Mouse (Mus musculus): Measurements from ENCODE around the gene Eed. TPM values are rescaled to one million over a fixed set of nuclear protein-coding genes. Genes with fewer than 3 reads are reported as not detected.

Eed gene
- total and polyA plus RNA-seq, 3 experiments, result 108 to 267 (median 143) TPM

DNA sequence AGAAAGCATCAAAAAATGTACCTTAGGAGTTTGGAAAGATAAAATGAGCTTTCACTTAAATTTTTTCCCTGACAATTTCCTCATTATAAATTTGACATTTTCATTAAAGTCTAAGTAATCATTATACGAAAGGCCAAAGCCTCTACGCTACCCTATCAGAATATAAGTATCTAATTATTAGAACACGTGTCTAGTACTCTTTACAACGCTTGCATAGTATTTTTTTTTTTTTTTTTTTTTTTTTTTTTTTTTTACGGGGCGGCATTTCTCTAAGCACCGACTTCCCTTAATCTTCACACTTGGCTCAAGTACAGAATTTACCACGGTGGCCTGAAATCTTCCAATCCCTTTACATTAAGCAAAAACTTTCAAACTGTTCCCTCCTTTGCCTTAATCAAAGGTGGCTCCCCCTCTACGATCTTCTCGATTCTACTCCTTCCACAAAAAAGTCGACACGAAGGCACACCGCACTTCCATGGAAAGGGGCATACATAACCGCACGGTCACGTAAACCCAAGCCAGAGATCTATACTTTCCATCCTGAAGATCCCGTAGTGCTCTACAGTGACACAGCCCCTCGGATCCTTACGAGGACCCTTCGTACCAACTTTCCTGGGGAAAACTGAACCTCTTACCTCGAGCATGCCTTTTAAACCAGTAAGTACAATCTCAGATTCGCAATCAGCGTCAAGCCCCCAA, 1.2 kb downstream of the Eed start:
- in situ Hi-C loops (cut with MboI; ENCODE audit: low pct_ligation_motif_present, low pct_unique_long_range_greater_than_20kb, low sequenced_read_pairs), result no loop called here
- peak overlapping the region; percentile 98; the same call in 1 of the 2 replicates for H3K4me2 ChIP-seq (ENCODE audit: insufficient read depth, low read depth, poor library complexity, severe bottlenecking)
- peak overlapping the region; percentile 95 for H3K27ac ChIP-seq (ENCODE audit: insufficient read depth, low read depth)
- H3K9ac ChIP-seq (ENCODE audit: insufficient read depth, low read depth), result peak overlapping the region; percentile 61
- H3K27me3 ChIP-seq (replicated peaks), result no peaks in the 10 kb centered on the region
- peaks cover 45% of the 10 kb centered on the region for H3K79me2 ChIP-seq (replicated peaks; ENCODE audit: control insufficient read depth, extremely low read depth, insufficient read depth, poor library complexity, severe bottlenecking)
- H3K9me3 ChIP-seq (replicated peaks; ENCODE audit: low read length), result no peaks in the 10 kb centered on the region
- peaks cover 17 to 25% of the 10 kb centered on the region in 2 experiments for H3K36me3 ChIP-seq (replicated peaks in 1 of 2; ENCODE audit: control insufficient read depth in 1 of 2, insufficient read depth in 1 of 2, low read length in 1 of 2)
- TF ChIP-seq ZMIZ1 (IDR thresholded peaks at IDR 0.05; ENCODE audit: low read depth, low read length) (no peak), E2F4 (IDR thresholded peaks at IDR 0.05; ENCODE audit: insufficient replicate concordance, low read depth, low read length) (no peak), RAD21 (IDR thresholded peaks at IDR 0.05; ENCODE audit: low read depth, low read length) (no peak), RCOR1 (conservative IDR thresholded peaks at IDR 0.05; ENCODE audit: low read depth, low read length) (no peak), MAX (IDR thresholded peaks at IDR 0.05; ENCODE audit: low read length) (0 out of 2 replicates have a peak, but pooled peaks have one; percentile 38), PAX5 (IDR thresholded peaks at IDR 0.05; ENCODE audit: low read length) (no peak), ELF1 (IDR thresholded peaks at IDR 0.05; ENCODE audit: low read depth, low read length) (no peak), POLR2AphosphoS2 (IDR thresholded peaks at IDR 0.05; ENCODE audit: low read depth, low read length) (no peak), MYC (IDR thresholded peaks at IDR 0.05; ENCODE audit: low read depth, low read length) (peak; percentile 72; the same call in 1 of the 2 replicates), MAZ (IDR thresholded peaks at IDR 0.05; ENCODE audit: low read depth, low read length) (no peak), ZNF384 (IDR thresholded peaks at IDR 0.05; ENCODE audit: low read depth, low read length) (peak; percentile 94), USF2 (conservative IDR thresholded peaks at IDR 0.05; ENCODE audit: low read depth, low read length) (no peak)
- DNase-seq (ENCODE audit: extremely low read depth), result peak; percentile 42
- dilution Hi-C loops (cut with MboI; ENCODE audit: extremely low pct_ligation_motif_present, extremely low pct_unique_long_range_greater_than_20kb, low sequenced_read_pairs), result no loop called here
- H3K4me1 ChIP-seq (ENCODE audit: control insufficient read depth in 1 of 2, insufficient read depth in 2 of 2), result peaks cover 2 to 24% of the 10 kb centered on the region in 2 experiments; a peak in 3 of 4 replicates
- peak overlapping the region; percentile 80 to 82 (median 80) for H3K4me3 ChIP-seq (replicated peaks in 1 of 3; ENCODE audit: low read depth in 2 of 3, low read length in 2 of 3, poor library complexity in 1 of 3)

DNA sequence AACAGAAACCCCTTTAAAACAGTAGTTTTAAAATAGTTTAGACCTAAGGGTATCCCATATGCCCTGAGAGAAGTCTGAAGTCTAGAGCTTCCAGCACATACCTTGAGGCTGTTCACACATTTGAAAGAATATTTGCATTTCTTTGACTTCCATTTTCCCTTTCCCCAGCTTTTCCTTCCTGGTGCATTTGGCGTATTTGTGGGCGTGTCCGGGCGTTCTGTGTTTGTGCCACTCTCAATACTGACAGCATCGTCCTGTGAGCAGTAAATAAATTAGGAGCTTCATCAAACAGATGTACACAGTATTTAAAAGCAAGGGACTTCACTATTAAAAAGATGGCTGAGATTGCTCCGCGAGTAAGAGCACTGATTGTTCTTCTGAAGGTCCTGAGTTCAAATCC, 4.0 kb downstream of the Eed start:
- in situ Hi-C loops (cut with MboI; ENCODE audit: low pct_ligation_motif_present, low pct_unique_long_range_greater_than_20kb, low sequenced_read_pairs), result no loop called here
- DNase-seq (ENCODE audit: extremely low read depth), result no peak
- Histone ChIP-seq H3K4me1 (ENCODE audit: control insufficient read depth in 1 of 2, insufficient read depth in 2 of 2) (peaks cover 0 to 20% of the 10 kb centered on the region in 2 experiments; a peak in 2 of 4 replicates), H3K27ac (ENCODE audit: insufficient read depth, low read depth) (no peak overlapping the region), H3K4me3 (replicated peaks in 1 of 3; ENCODE audit: low read depth in 2 of 3, low read length in 2 of 3, poor library complexity in 1 of 3) (no peak overlapping the region), H3K9ac (ENCODE audit: insufficient read depth, low read depth) (no peak overlapping the region), H3K79me2 (replicated peaks; ENCODE audit: control insufficient read depth, extremely low read depth, insufficient read depth, poor library complexity, severe bottlenecking) (peaks cover 67% of the 10 kb centered on the region), H3K36me3 (replicated peaks in 1 of 2; ENCODE audit: control insufficient read depth in 1 of 2, insufficient read depth in 1 of 2, low read length in 1 of 2) (peaks cover 31 to 51% of the 10 kb centered on the region in 2 experiments), H3K9me3 (replicated peaks; ENCODE audit: low read length) (no peaks in the 10 kb centered on the region), H3K4me2 (ENCODE audit: insufficient read depth, low read depth, poor library complexity, severe bottlenecking) (no peak overlapping the region), H3K27me3 (replicated peaks) (no peaks in the 10 kb centered on the region)
- dilution Hi-C loops (cut with MboI; ENCODE audit: extremely low pct_ligation_motif_present, extremely low pct_unique_long_range_greater_than_20kb, low sequenced_read_pairs), result no loop called here
- TF ChIP-seq CTCF (conservative IDR thresholded peaks at IDR 0.05 in 1 of 2, IDR thresholded peaks at IDR 0.05 in 1 of 2; ENCODE audit: low read depth in 2 of 2, low read length in 2 of 2) (no peak), SIN3A (IDR thresholded peaks at IDR 0.05; ENCODE audit: low read length) (no peak), IRF4 (IDR thresholded peaks at IDR 0.05; ENCODE audit: low read depth, low read length) (no peak), ELF1 (IDR thresholded peaks at IDR 0.05; ENCODE audit: low read depth, low read length) (no peak), JUN (IDR thresholded peaks at IDR 0.05; ENCODE audit: insufficient read depth, low read depth, low read length) (no peak), NELFE (IDR thresholded peaks at IDR 0.05; ENCODE audit: low read depth, low read length) (no peak), PAX5 (IDR thresholded peaks at IDR 0.05; ENCODE audit: low read length) (no peak), KAT2A (IDR thresholded peaks at IDR 0.05; ENCODE audit: insufficient replicate concordance, low read length) (no peak), USF2 (conservative IDR thresholded peaks at IDR 0.05; ENCODE audit: low read depth, low read length) (no peak), RAD21 (IDR thresholded peaks at IDR 0.05; ENCODE audit: low read depth, low read length) (no peak), CHD2 (IDR thresholded peaks at IDR 0.05; ENCODE audit: low read length) (no peak)

All from CH12.LX (cell line).